Mouse (Mus musculus): Measurements from ENCODE around the gene Pcolce.

DNA sequence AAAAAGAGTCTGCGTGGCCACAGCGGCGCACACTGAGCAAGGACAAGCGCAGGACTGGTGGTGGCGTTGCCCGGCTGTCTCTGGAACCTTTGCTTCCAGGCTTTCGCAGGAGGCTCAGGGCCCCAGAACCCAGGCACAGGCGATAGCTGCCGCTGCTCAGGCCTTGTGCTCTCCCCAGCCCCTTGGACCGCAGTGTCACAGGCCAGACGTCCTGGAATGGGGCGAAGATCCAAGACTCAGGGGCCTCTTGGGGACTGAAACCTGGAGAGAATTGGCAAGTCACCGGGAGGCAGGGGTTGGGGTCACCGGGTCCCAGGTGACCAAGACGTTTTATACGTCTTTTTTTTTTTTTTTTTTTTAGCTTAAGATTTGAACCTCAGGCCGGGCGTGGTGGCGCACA is 30.9 kb upstream of the Pcolce start:
- TF ChIP-seq CTCF (IDR thresholded peaks at IDR 0.05; ENCODE audit: low read depth) (no peak), EP300 (IDR thresholded peaks at IDR 0.05; ENCODE audit: low read depth) (no peak)

Data from liver, embryonic 14.5 days (tissue).